Mouse (Mus musculus): ENCODE measurements around the gene Rin2. TPM values are rescaled to one million over a fixed set of nuclear protein-coding genes. Genes with fewer than 3 reads are reported as not detected.
A peak's percentile ranks its signal among the peaks of the same experiment; 100 is the strongest.

The Rin2 gene
- polyA plus RNA-seq, 2 experiments = 38.1 to 49.7 TPM

DNA sequence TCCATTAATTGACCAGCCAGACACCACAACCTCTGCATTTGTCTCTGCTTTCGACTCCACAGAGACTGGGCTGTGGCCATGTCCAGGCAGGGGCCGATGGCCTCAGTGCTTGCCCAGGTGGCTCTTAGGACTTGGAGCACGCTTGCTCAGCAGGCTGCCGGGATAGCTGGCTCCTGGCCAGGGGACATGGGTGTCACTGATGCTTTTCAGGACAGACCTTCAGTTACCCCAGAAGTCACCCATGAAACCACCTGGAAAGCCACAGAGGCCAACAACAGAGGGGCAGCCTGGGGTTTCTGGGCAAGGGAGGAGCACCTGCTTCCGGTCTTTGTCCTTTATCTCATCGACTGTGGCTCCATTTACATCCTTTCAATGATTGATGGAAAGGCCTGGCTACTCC lies 108.2 kb downstream of the Rin2 start:
- Histone ChIP-seq H3K9me3 (ENCODE audit: control insufficient read depth, low read length) (no peaks in the 10 kb centered on the region), H3K4me2 (replicated peaks; ENCODE audit: low read depth, low read length, severe bottlenecking) (no peak overlapping the region), H3K4me1 (ENCODE audit: control insufficient read depth, insufficient read depth, low read length) (peaks cover 36% of the 10 kb centered on the region), H3K9ac (ENCODE audit: low read depth, low read length, severe bottlenecking) (no peak overlapping the region), H3K36me3 (ENCODE audit: control insufficient read depth, insufficient read depth, low read length) (no peaks in the 10 kb centered on the region), H3K4me3 (replicated peaks; ENCODE audit: low read length) (no peak overlapping the region), H3K27me3 (ENCODE audit: control insufficient read depth, insufficient read depth, low read length) (no peaks in the 10 kb centered on the region), H3K27ac (replicated peaks; ENCODE audit: low read depth, low read length) (no peak overlapping the region)
- DNase-seq (ENCODE audit: low spot score) (no peak), ATAC-seq (ENCODE audit: low FRiP score, low read depth) (no peak)
- 71% methylated on average over 6 of the region's 6 CpGs for WGBS
- no peak for TF ChIP-seq POLR2A (IDR thresholded peaks at IDR 0.05; ENCODE audit: borderline replicate concordance, extremely low read depth, insufficient read depth, insufficient read length)

DNA sequence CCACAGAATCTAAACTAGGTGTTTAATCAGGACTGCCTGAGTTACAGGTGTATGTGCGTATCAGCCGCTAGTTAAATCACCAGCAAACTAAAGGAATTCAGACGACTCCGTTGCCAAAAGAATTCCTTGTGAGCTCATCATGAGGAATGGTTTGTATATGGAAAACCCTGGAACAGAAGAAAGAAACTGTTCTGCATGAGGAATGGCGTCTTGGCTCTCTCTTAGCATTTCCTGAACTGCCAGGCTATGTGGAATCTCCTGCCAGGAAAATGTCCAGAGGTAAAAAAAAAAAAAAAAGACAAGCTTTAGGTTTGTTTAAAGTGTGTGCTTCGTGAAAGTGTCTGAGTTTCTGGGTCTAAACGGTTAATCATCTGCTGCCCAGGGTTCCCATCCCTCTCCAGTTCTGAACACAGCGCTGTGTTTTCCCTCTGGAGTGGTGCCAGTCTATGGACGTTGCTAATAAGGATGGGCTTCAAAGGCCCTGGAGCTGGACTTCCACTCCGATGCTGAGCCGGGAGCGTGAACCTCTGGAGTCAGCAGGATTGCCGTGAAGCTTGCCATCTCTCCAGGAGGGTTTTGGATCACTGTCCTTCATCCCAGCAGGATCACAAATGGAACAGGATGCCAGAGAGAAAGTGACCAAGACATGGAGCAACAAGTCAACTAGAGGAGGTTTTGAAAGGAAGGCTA lies 109.4 kb downstream of the Rin2 start:
- H3K4me2 ChIP-seq (replicated peaks; ENCODE audit: low read depth, low read length, severe bottlenecking) = 0 out of 2 replicates have a peak overlapping the region, but pooled peaks have one; percentile 10

GRCm38 (mm10) chr2:145784964-145785363 lies 109.9 kb downstream of the Rin2 start:
- no peak for DNase-seq (ENCODE audit: low spot score)

More for the DNA sequence above, 109.4 kb downstream of the Rin2 start:
- no peak overlapping the region for H3K9ac ChIP-seq (ENCODE audit: low read depth, low read length, severe bottlenecking)
- no peak for ATAC-seq (ENCODE audit: low FRiP score, low read depth)
- H3K4me3 ChIP-seq (replicated peaks; ENCODE audit: low read length) = no peak overlapping the region
- peaks cover 36% of the 10 kb centered on the region for H3K4me1 ChIP-seq (ENCODE audit: control insufficient read depth, insufficient read depth, low read length)
- H3K27me3 ChIP-seq (ENCODE audit: control insufficient read depth, insufficient read depth, low read length) = no peaks in the 10 kb centered on the region
- H3K36me3 ChIP-seq (ENCODE audit: control insufficient read depth, insufficient read depth, low read length) = no peaks in the 10 kb centered on the region
- no peak for TF ChIP-seq POLR2A (IDR thresholded peaks at IDR 0.05; ENCODE audit: borderline replicate concordance, extremely low read depth, insufficient read depth, insufficient read length)
- DNase-seq (ENCODE audit: low spot score) = peak; percentile 64
- WGBS = 44% methylated on average over 13 of the region's 13 CpGs
- peak overlapping the region; percentile 72 for H3K27ac ChIP-seq (replicated peaks; ENCODE audit: low read depth, low read length)
- no peaks in the 10 kb centered on the region for H3K9me3 ChIP-seq (ENCODE audit: control insufficient read depth, low read length)

DNA sequence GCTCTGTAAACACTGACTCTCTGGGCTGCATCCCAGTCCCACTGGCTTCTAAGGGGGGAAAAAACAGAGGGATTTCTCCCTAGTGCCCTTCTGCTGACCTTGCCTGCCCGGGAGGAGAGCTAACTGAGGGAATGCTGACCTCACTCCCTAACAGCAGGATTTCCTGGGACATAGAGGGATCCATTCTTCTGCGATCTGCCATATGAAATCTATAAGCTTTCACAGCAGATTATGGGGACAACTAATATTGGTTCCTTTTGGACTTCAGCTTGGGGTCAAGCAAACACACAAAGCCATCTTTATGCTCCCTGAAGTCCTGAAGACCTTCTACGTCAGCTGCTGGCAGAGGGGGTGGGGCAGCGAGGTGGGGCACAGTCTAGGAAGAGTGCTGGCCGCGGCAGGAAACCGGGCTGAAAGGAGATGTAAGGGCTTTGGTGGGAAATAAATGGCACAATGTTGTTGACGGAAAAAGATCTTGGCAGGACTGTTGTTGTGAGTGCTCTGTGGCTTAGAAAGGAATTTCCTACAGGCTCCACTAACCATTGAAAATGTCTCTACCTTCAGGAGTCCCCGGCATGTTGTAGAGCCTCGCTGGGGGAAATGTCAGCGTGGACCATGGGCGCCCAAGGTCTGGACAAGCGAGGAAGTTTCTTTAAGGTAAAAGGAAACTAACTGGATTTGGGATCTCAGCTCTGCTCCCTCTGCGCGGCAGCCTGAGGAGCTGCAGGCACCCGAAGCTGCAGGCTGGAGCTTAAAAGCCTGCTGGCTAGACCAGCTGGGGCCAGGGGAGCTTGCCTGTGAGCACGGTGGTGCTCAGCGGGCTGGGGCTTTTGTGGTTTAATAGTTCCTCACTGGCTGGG lies 111.0 kb downstream of the Rin2 start:
- 0 out of 2 replicates have a peak, but pooled peaks have one; percentile 20 for TF ChIP-seq POLR2A (IDR thresholded peaks at IDR 0.05; ENCODE audit: borderline replicate concordance, extremely low read depth, insufficient read depth, insufficient read length)
- H3K4me1 ChIP-seq (ENCODE audit: control insufficient read depth, insufficient read depth, low read length) = peaks cover 36% of the 10 kb centered on the region
- H3K27ac ChIP-seq (replicated peaks; ENCODE audit: low read depth, low read length) = peak overlapping the region; percentile 84
- H3K27me3 ChIP-seq (ENCODE audit: control insufficient read depth, insufficient read depth, low read length) = no peaks in the 10 kb centered on the region
- DNase-seq (ENCODE audit: low spot score) (peak; percentile 42), ATAC-seq (ENCODE audit: low FRiP score, low read depth) (peak; percentile 73)
- no peaks in the 10 kb centered on the region for H3K9me3 ChIP-seq (ENCODE audit: control insufficient read depth, low read length)
- H3K4me2 ChIP-seq (replicated peaks; ENCODE audit: low read depth, low read length, severe bottlenecking) = peak overlapping the region; percentile 59
- H3K9ac ChIP-seq (ENCODE audit: low read depth, low read length, severe bottlenecking) = peak overlapping the region; percentile 47
- WGBS = 2% methylated on average over 18 of the region's 18 CpGs
- H3K36me3 ChIP-seq (ENCODE audit: control insufficient read depth, insufficient read depth, low read length) = no peaks in the 10 kb centered on the region
- H3K4me3 ChIP-seq (replicated peaks; ENCODE audit: low read length) = peak overlapping the region; percentile 31

More at GRCm38 (mm10) chr2:145784964-145785363, 109.9 kb downstream of the Rin2 start:
- no peak for ATAC-seq (ENCODE audit: low FRiP score, low read depth)
- no peaks in the 10 kb centered on the region for H3K27me3 ChIP-seq (ENCODE audit: control insufficient read depth, insufficient read depth, low read length)
- H3K27ac ChIP-seq (replicated peaks; ENCODE audit: low read depth, low read length) = peak overlapping the region; percentile 84; the same call in 1 of the 2 replicates
- H3K4me1 ChIP-seq (ENCODE audit: control insufficient read depth, insufficient read depth, low read length) = peaks cover 36% of the 10 kb centered on the region
- no peaks in the 10 kb centered on the region for H3K9me3 ChIP-seq (ENCODE audit: control insufficient read depth, low read length)
- no peak overlapping the region for H3K4me3 ChIP-seq (replicated peaks; ENCODE audit: low read length)
- no peak for TF ChIP-seq POLR2A (IDR thresholded peaks at IDR 0.05; ENCODE audit: borderline replicate concordance, extremely low read depth, insufficient read depth, insufficient read length)
- no peaks in the 10 kb centered on the region for H3K36me3 ChIP-seq (ENCODE audit: control insufficient read depth, insufficient read depth, low read length)
- no peak overlapping the region for H3K9ac ChIP-seq (ENCODE audit: low read depth, low read length, severe bottlenecking)
- peak overlapping the region; percentile 59; the same call in 1 of the 2 replicates for H3K4me2 ChIP-seq (replicated peaks; ENCODE audit: low read depth, low read length, severe bottlenecking)
- WGBS = 71% methylated on average over 1 of the region's 1 CpGs

DNA sequence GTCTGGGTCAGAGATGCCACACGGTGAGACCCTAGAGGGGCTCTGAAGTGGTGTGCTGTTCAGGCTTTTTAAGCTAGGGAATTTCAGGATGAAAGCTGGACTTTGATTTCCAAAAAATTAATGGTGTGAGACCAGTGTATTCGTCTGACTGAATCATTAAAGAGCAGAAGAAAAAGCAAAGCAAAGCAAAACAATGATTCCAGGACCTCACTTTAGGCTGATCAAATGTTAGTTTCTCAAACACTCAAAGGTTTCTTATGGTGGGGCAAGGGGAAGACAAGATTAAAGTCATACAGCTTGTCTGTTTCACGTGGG lies 111.6 kb downstream of the Rin2 start:
- Histone ChIP-seq H3K4me2 (replicated peaks; ENCODE audit: low read depth, low read length, severe bottlenecking) (peak overlapping the region; percentile 59), H3K4me3 (replicated peaks; ENCODE audit: low read length) (peak overlapping the region; percentile 31), H3K36me3 (ENCODE audit: control insufficient read depth, insufficient read depth, low read length) (no peaks in the 10 kb centered on the region), H3K9ac (ENCODE audit: low read depth, low read length, severe bottlenecking) (peak overlapping the region; percentile 47), H3K4me1 (ENCODE audit: control insufficient read depth, insufficient read depth, low read length) (peaks cover 36% of the 10 kb centered on the region), H3K27ac (replicated peaks; ENCODE audit: low read depth, low read length) (peak overlapping the region; percentile 84), H3K27me3 (ENCODE audit: control insufficient read depth, insufficient read depth, low read length) (no peaks in the 10 kb centered on the region), H3K9me3 (ENCODE audit: control insufficient read depth, low read length) (no peaks in the 10 kb centered on the region)
- no peak for TF ChIP-seq POLR2A (IDR thresholded peaks at IDR 0.05; ENCODE audit: borderline replicate concordance, extremely low read depth, insufficient read depth, insufficient read length)
- no peak for DNase-seq (ENCODE audit: low spot score)
- no peak for ATAC-seq (ENCODE audit: low FRiP score, low read depth)
- WGBS = 6% methylated on average over 3 of the region's 3 CpGs

Data from limb, embryonic 14.5 days (tissue).